Mouse (Mus musculus): ENCODE data around the gene Ctsk.
"Not testable (repeated sequence)": the region's sequence is repeated elsewhere in the genome, so short reads cannot be mapped to it uniquely, and the experiment has no call there.

Gene Ctsk

DNA sequence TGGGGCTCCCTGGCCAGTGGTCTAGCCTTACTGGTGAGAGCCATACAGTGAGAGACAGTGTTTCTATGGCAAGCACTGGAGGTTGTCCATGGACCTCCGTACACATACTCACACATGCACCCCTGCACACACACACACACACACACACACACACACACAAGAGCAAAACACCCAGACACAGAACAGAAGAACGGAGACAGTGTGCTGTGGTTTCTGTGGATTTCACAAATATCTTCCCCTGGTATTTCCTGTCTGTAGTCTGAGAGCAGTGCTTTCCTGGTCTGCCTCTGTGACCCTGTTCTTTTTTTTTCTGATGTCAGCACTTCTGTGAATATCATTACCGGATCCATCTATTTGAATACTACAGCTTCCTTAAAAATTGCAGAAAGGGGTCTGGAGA is 24.6 kb downstream of the Ctsk start:
- peak; percentile 54 for DNase-seq (ENCODE audit: low read depth, low spot score)

DNA sequence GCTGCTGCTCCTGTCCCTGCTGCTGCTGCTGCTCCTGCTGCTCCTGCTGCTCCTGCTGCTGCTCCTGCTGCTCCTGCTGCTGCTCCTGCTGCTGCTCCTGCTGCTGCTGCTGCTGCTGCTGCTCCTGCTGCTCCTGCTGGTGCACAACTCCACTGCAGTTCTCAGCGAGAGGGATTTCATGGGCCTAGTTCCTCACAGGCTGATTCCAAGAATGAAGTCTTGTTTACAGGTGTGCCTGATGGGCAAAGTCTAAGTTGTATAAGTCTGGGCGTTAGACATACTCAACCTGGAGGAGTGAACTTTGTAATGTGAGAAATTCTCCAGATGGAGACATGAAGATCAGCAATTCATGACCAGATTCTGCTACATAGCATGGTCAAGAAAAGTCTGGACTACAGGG is 25.6 kb downstream of the Ctsk start:
- DNase-seq (ENCODE audit: low read depth, low spot score), result no peak

DNA sequence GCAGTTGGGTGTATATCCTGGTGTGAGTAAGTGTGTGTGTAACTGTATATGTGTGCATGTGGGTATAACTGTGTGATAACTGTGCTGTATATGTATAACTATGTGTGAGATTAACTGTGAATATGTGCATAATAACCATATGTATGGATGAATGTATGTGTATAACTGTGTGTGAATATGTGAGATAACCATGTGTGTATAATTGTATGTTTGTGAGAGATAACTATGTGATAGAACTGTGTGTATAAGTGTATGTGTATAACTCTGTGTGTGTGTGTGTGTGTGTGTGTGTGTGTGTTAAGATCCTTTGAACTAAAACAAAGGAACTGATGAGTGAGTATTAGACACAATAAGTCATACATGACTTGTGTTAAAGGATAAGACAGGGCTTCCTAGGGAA is 27.1 kb downstream of the Ctsk start:
- no peak for DNase-seq (ENCODE audit: low read depth, low spot score)

DNA sequence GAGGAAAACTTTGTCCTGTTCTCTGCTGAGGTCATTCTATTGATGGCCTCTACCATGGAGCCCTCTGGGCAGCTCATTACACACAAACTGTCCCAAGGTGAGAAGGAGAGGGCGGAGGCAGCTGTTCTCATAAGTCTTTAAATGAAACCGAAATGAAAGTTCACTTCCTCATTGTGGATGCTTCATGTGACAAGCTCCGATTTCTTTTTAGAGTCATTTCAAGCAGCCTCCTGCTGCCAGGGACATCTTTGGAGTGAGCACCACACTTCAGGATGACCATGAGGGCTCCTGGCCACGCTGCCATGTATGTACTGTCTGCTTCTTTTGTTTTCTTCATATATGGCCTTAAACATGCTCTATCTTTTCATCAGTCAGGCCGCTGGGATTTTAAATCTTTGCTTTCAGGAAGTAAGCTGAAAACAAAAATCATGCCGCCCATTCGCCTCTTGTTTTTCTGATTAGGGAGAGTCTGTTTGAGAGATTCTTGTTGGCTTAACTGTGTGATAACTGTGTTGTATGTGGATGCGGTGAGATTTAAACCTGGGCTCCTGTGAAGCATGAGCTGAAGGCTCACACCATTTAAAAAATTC is 27.7 kb downstream of the Ctsk start, which contains the start of gene Ctss:
TSS of gene Ctss (plus strand) at position 165 of the 590 bp plus-strand sequence.
- no peak for DNase-seq (ENCODE audit: low read depth, low spot score)

DNA sequence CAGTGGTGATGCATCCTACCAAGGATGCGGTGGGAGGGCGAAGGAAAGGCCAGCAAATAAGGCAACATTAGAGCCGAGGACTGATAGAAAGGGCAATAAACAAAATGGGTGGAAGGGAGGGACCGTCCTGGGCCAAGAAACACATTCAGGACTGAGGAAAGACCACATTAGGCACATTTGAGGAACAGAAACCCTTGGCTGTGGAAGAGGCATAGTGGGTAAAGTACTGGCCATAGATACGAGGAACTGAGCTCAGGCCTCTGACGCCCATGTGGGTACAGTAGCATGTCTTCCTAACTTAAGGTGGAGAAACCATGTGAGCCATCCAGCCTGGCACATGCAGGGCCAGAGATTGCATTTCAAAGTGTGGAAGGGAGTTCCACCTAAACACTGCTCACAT is 30.8 kb downstream of the Ctsk start:
- no peak for DNase-seq (ENCODE audit: low read depth, low spot score)

DNA sequence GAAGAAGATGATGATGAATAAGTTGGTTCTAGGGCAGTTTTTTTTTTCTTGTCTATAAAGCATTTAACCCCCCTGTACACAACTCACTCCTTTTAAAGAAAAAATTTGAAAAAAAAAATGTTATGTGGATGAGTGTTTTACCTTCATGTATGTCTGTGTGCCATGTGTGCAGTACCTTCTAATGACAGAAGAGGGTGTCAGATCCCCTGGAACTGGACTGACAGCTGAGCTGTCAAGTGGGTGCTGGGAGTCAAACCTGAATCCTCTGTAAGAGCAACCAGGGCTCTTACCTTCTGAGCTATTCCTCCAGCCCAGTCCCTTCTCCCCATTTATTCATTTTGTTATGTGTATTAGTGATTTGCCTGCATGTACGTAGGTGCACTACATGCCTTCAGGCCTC is 32.0 kb downstream of the Ctsk start:
- no peak for DNase-seq (ENCODE audit: low read depth, low spot score)

DNA sequence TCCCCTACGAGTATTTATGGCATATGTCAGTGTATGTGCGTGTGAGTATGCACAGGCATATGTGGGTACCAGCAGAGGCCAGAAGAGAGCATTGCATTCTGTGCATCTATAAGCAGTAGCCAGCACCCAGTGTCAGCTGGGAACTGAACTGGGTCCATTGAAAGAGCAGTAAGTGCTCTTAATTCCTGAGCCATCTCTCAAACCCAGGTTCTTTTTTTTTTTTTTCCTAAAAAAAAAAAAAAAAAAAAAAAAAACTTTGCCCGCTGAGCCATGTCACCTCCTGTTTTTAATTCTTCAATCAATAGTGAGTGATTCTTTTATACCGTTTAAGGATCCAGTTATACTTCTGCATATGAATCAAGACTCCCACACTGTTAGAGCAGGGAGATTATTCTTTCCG is 34.3 kb downstream of the Ctsk start:
- DNase-seq (ENCODE audit: low read depth, low spot score), result no peak

DNA sequence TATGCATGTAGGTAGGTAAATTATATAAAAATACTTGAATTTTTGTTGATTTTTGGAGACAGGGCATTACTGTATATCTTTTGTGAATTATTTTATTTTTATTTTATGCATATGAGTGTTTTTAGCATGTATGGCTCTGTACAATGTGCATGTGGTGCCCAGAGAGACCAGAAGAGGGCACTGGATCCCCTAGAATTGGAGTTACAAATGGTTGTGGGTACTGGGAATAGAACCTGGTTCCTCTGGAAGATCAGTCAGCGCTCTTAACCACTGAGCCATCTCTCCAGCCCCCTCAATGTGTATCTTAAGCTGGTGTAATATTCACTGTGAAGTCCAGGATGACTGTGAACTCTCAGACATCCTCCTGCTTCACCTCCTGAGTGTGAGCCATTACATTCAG is 35.9 kb downstream of the Ctsk start:
- no peak for DNase-seq (ENCODE audit: low read depth, low spot score)

DNA sequence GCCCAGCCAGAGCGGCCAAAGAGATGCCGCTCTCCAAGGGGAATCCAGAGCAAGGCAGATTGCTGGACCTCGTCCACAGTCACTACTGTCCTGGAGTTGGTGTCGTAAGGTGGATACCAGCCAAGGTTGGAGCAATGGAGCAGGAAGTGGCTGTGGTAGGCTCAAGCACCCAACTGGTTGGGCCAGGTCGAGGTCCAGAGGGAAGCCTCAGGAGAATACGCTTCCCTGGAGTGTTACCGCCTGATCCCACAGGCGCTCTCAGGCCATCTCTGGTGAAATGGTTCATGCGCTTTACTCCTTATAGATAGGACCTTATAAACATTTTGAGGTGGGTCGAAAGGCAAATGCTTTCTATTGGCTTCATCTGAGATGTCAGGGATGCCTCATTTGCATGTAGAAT is 39.9 kb downstream of the Ctsk start:
- DNase-seq (ENCODE audit: low read depth, low spot score), result no peak

DNA sequence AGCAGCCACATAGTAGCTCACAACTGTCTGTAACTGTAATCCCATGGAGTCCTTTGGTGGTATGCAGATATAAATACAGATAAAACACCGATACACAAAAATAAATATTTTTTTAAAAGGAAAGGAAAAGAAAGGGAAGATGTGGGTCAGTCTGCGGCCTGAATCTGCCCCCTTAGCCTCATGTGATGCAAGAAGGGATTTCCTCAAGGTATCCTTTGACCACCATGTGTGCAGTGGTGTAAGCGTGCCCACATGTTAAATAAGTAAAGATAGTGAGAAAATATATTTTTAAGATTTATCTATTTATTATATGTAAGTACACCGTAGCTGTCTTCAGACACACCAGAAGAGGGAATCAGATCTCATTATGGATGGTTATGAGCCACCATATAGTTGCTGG is 40.8 kb downstream of the Ctsk start:
- no peak for DNase-seq (ENCODE audit: low read depth, low spot score)

DNA sequence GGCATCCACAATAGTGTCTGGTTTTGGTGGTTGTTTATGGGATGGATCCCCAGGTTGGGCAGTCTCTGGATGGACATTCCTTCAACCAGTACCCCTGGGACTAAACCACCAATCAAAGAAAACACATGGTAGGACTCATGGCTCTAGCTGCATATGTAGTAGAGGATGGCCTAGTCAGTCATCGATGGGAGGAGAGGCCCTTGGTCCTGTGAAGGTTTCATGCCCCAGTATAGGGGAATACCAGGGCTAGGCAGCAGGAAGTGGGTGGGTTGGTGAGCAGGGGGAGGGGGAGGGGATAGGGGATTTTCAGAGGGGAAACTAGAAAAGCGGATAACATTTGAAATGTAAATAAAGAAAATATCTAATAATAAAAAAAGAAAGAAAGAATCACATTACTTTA is 42.1 kb downstream of the Ctsk start:
- DNase-seq (ENCODE audit: low read depth, low spot score), result not testable (repeated sequence)

DNA sequence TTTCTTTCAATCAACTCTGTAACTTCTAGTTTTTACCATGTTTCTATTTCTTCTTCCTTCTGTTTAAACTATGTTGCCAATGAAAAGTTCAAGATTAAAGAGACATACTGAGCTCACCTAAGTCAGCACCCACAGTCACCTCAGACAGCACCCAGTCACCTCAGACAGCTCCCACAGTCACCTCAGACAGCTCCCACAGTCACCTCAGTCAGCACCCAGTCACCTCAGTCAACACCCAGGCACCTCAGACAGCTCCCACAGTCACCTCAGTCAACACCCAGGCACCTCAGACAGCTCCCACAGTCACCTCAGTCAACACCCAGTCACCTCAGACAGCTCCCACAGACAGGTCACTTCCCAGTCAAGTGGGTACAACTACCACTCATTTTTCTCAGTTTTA is 43.1 kb downstream of the Ctsk start:
- DNase-seq (ENCODE audit: low read depth, low spot score), result no peak

DNA sequence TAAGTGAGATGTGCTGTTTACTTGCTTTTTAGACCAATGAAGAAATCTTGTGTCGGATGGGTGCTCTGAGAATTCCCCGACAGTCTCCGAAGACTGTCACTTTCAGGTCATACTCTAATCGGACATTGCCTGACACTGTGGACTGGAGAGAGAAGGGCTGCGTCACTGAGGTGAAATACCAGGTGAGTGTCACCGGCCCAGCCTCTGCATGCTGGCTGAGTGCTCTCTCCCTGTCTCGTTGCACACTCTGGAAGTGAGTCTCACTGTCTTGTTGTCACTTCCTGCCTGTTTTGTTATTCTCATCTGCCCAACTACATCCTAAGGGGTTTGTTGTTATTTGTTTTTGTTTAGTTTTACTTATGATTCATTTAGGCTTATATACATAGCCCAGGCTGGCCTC is 43.9 kb downstream of the Ctsk start:
- no peak for DNase-seq (ENCODE audit: low read depth, low spot score)

DNA sequence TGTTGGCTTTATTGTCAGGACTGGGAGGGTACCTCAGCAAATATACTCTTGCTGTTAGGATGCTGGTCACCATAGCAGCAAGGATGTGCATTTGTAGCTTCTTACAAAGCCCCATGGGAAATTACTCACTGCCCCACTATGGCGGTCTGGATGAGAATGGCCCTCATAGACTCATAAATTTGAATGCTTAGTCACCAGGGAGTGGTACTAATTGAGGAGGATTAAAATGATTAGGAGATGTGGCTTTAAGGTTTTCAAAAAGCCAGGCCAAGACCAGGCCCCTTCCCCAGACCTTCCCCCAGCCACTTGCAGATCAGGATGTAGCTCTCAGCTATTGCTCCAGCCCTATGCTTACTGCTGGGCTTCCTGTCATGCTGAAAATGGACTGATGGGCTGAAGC is 51.1 kb downstream of the Ctsk start:
- DNase-seq (ENCODE audit: low read depth, low spot score), result no peak

DNA sequence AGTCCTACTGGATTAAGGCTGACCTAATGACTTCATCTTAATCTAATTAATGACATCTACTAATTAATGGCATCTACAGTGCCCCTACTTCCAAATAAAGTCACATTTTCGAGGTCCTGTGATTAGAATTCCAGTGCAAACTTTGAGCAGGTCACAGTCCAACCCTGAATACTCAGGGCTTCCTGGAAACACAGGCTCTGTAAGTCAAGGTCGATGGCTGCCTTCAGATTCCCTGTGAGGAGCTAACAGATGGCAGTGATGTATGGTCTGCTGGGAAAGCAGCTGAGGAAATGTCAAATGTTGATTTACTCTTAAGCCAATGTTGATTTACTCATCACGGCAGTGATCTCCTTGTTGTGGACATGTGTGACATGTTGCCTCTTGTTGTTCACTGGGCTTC is 54.9 kb downstream of the Ctsk start:
- DNase-seq (ENCODE audit: low read depth, low spot score), result no peak
